Mouse (Mus musculus) cerebellum, adult 2 months (tissue): ENCODE measurements around the gene Pop7. TPM values are rescaled to one million over a fixed set of nuclear protein-coding genes. Genes with fewer than 3 reads are reported as not detected.

Source experiments
- DNase-seq, 2 experiments: peaks; one replicate each; pipeline ENCODE4 v3.0.0; 2021
- H3K27ac ChIP-seq: fragments of 200-500 bp; 2 replicates; pipeline ENCODE4 v1.5.1; 2012; ENCODE audit warnings: low read length, control low read depth, inconsistent platforms; ENCODE audit not compliant: insufficient read depth
- H3K27me3 ChIP-seq: fragments of 200-500 bp; 2 replicates; pipeline ENCODE4 v1.6.1; 2012; ENCODE audit warnings: inconsistent platforms, mild to moderate bottlenecking, low read length, moderate library complexity; ENCODE audit not compliant: control insufficient read depth, insufficient read depth
- H3K4me1 ChIP-seq: fragments of 200-500 bp; 2 replicates; pipeline ENCODE4 v1.6.1; 2011; ENCODE audit warnings: low read length; ENCODE audit not compliant: control insufficient read depth, insufficient read depth
- H3K4me3 ChIP-seq: fragments of 200-500 bp; replicated peaks from 2 replicates; pipeline ENCODE3; 2011; ENCODE audit warnings: mild to moderate bottlenecking, low read depth, low read length, control low read depth; ENCODE audit not compliant: insufficient read depth
- CTCF ChIP-seq: fragments of 200-500 bp; IDR thresholded peaks from 2 replicates; pipeline ENCODE4 v1.5.1; 2011; ENCODE audit warnings: low read depth, mild to moderate bottlenecking, control low read depth, low read length, moderate library complexity, borderline replicate concordance; ENCODE audit not compliant: insufficient read depth
- POLR2A ChIP-seq: fragments of 200-500 bp; IDR thresholded peaks from 2 replicates; pipeline ENCODE4 v1.6.1; 2011; ENCODE audit warnings: low read length, control low read depth, borderline replicate concordance; ENCODE audit not compliant: insufficient read depth
- WGBS: fragments of 180-500 bp; shearing (Covaris S2); methylation state at CpG from one replicate; pipeline ENCODE4 v1.1.7; 2018; 5-methylcytosine and 5-hydroxymethylcytosine counted together
- polyA plus RNA-seq: library from polyadenylated mRNA; depleted of rRNA; stranded (reverse); fragments of >200 nt; gene quantifications from 2 replicates; pipeline ENCODE4 v1.2.3, GENCODE M21; 2012

Pop7 gene
- polyA plus RNA-seq, 1 experiment: 55.3 TPM

- no peaks in the 10 kb centered on the region for H3K27me3 ChIP-seq
- no peak overlapping the region for H3K4me3 ChIP-seq
- no peaks in the 10 kb centered on the region; the same call in 1 of the 2 replicates for H3K4me1 ChIP-seq
- WGBS: 69% methylated on average over 6 of the region's 6 CpGs
- peak in 1 of 2 experiments; percentile 19 for DNase-seq
- no peak overlapping the region for H3K27ac ChIP-seq
- no peak for TF ChIP-seq CTCF
- TF ChIP-seq POLR2A: no peak
Measured at GRCm38 (mm10) chr5:137504041-137504440, 1.7 kb upstream of the Pop7 start.

- H3K27me3 ChIP-seq: no peaks in the 10 kb centered on the region
Measured at GRCm38 (mm10) chr5:137502667-137503110, 371 bp upstream of the Pop7 start.

GRCm38 (mm10) chr5:137500186-137500585 is 2.1 kb downstream of the Pop7 start:
- Histone ChIP-seq H3K4me1 (no peaks in the 10 kb centered on the region; the same call in 1 of the 2 replicates), H3K27ac (no peak overlapping the region), H3K4me3 (no peak overlapping the region), H3K27me3 (no peaks in the 10 kb centered on the region)
- no peak for DNase-seq
- WGBS: 83% methylated on average over 7 of the region's 7 CpGs
- TF ChIP-seq CTCF: no peak
- TF ChIP-seq POLR2A: no peak

More at GRCm38 (mm10) chr5:137502667-137503110, 371 bp upstream of the Pop7 start:
- H3K4me3 ChIP-seq: peak overlapping the region; percentile 80
- peak; percentile 85 for TF ChIP-seq CTCF
- no peak for TF ChIP-seq POLR2A
- under 1% methylated on average over 30 of the region's 30 CpGs for WGBS
- H3K4me1 ChIP-seq: no peaks in the 10 kb centered on the region; the same call in 1 of the 2 replicates
- peak in 1 of 2 experiments; percentile 86 for DNase-seq
- no peak overlapping the region for H3K27ac ChIP-seq

GRCm38 (mm10) chr5:137493831-137494230 is 8.5 kb downstream of the Pop7 start:
- WGBS: 9% methylated on average over 13 of the region's 13 CpGs
- no peak for DNase-seq
- TF ChIP-seq POLR2A (no peak), CTCF (no peak)
- Histone ChIP-seq H3K4me1 (no peaks in the 10 kb centered on the region), H3K27ac (no peak overlapping the region), H3K27me3 (no peaks in the 10 kb centered on the region), H3K4me3 (no peak overlapping the region)

- H3K27ac ChIP-seq: no peak overlapping the region
- TF ChIP-seq POLR2A: no peak
- no peak for TF ChIP-seq CTCF
- WGBS: 25% methylated on average over 4 of the region's 4 CpGs
- DNase-seq: peak in 1 of 2 experiments; percentile 20
- no peaks in the 10 kb centered on the region for H3K4me1 ChIP-seq
- no peak overlapping the region for H3K4me3 ChIP-seq
- H3K27me3 ChIP-seq: no peaks in the 10 kb centered on the region; the same call in 1 of the 2 replicates
Measured at GRCm38 (mm10) chr5:137491559-137491958, 10.8 kb downstream of the Pop7 start.

- Histone ChIP-seq H3K27me3 (no peaks in the 10 kb centered on the region; the same call in 1 of the 2 replicates), H3K27ac (no peak overlapping the region), H3K4me3 (no peak overlapping the region), H3K4me1 (no peaks in the 10 kb centered on the region)
- WGBS: 88% methylated on average over 7 of the region's 7 CpGs
- TF ChIP-seq CTCF: no peak
- TF ChIP-seq POLR2A: no peak
- no peak for DNase-seq
Measured at GRCm38 (mm10) chr5:137487616-137488015, 14.7 kb downstream of the Pop7 start.

GRCm38 (mm10) chr5:137485851-137486155 is 16.5 kb downstream of the Pop7 start:
- no peaks in the 10 kb centered on the region; the same call in 1 of the 2 replicates for H3K27me3 ChIP-seq
- H3K4me3 ChIP-seq: no peak overlapping the region
- 4% methylated on average over 17 of the region's 17 CpGs for WGBS
- TF ChIP-seq POLR2A: no peak
- no peak for TF ChIP-seq CTCF
- H3K27ac ChIP-seq: no peak overlapping the region
- DNase-seq: no peak
- H3K4me1 ChIP-seq: no peaks in the 10 kb centered on the region

GRCm38 (mm10) chr5:137485071-137485850 is 17.1 kb downstream of the Pop7 start:
- Histone ChIP-seq H3K27me3 (no peaks in the 10 kb centered on the region; the same call in 1 of the 2 replicates), H3K27ac (no peak overlapping the region), H3K4me3 (no peak overlapping the region), H3K4me1 (no peaks in the 10 kb centered on the region)
- 12% methylated on average over 29 of the region's 30 CpGs for WGBS
- no peak for DNase-seq
- TF ChIP-seq POLR2A (no peak), CTCF (no peak)
